Mouse (Mus musculus) c-Kit-positive CD71-negative TER-119-negative erythroid progenitor cells, embryonic 14.5 days (primary cell): ENCODE results near the gene Sema5a.
A peak's percentile ranks its signal among the peaks of the same experiment; 100 is the strongest.
"Not testable (repeated sequence)": the region's sequence is repeated elsewhere in the genome, so short reads cannot be mapped to it uniquely, and the experiment has no call there.

Source experiments
- DNase-seq: peaks from one replicate; pipeline ENCODE4 v3.0.0-alpha.2; 2013; ENCODE audit warnings: low read depth

Sema5a gene

DNA sequence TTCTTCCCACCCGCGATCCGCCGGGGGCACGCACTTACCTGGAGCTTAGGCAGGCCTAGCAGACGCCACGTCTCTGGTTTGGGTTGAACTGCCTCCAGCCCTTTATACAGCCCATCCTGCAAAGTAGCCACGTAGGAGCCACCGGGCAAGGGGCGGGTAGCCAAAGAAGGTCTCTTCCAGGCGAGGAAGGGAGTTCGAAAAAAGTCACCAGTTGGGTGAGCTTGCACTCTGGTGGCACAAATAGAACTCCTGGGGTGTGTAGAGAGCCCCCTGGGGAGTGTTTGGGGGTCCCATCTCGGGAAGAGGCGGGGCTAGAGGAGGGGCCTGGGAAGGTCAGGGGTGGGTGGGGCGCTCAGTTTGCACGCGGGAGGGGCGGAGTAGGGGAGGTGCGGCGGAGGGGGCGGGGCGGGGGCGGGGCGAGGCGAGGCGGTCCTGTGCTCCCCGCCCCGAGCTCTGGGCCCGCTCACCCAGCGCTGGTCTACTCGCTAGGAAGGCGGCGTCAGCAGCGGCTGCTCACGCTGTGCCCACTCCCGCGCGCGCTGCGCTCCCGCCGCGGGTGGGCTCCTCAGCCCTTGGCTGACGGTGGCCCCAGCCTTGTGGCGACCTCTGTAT, at the start of gene Sema5a:
TSS of gene Sema5a (plus strand) at position 467 of the 612 bp plus-strand sequence.
- DNase-seq: peak; percentile 24

DNA sequence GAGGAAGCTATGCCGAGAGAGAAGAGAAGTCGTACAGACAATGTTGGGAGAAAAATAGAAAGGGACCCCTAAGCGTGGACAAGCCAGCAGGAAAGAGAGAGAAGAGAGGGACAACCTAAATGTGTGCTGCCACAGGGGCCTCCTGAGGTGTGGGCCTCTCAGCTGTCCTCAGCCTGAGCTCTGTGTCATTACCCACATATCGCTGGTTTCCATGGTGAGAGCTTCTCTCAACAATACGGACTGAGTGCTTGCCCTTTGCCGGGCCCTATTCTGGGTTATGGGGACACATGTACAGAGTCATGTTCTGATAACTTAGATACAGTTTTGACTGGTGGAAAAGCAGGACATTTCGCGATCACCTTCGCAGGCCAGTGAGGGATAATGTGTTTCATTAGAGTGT, 46.5 kb upstream of the Sema5a start:
- no peak for DNase-seq

DNA sequence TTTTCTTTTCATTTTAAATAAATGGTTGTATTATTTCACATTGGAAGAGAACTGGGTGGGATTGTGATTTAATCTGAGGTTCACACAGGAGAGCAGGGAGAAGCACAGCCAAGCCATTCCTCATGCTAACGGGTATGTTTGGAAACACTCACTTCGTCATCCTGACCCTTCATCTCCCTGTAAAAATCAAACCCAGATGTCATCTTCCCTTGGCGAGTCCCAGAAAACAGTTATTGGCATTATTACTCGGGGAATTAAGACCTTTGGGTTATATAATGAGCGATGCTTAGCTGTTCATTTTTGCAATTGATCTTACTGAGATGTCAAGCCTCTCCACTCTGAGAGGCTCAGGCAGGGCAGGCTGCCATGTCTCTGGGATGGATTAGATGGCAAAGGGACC, 46.0 kb upstream of the Sema5a start:
- DNase-seq: no peak

DNA sequence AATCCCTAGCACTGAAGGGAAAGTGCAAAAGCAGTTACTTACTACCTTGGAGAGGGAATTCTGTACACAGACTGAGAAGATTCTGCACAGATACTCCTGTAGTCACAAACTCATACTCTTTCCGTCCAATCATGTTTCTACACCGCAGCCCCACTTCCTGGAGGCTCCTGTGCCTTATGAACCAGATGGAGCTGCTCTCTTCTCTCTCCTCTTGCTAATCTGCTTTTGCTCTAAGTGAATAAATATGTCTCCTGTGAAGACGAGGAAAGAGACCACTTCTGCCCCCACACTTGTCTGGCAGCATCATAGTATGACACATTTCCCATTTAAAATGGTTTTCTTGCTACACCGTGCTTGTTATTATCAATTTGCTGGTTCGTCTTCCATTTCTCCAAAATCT, 41.4 kb upstream of the Sema5a start:
- DNase-seq: no peak

DNA sequence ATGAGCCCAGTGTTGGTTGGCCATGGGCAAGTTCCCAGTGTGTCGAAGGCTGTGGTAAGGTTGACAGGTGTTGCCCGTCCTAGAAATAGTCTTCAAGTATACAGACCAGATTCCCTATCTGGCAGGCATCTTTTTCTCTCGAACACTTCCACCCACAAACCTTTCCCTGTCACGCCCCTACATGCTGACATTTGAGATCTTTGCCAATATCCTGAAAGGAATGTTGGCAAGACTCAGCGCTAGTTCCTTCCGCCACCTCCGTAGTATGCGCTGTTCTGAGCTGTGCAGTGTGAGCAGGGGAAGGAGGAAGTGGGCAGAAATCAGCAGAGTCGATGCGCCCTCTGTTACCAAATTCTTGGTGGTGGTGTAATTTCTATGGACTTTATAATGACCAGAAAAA, 39.7 kb upstream of the Sema5a start:
- no peak for DNase-seq

DNA sequence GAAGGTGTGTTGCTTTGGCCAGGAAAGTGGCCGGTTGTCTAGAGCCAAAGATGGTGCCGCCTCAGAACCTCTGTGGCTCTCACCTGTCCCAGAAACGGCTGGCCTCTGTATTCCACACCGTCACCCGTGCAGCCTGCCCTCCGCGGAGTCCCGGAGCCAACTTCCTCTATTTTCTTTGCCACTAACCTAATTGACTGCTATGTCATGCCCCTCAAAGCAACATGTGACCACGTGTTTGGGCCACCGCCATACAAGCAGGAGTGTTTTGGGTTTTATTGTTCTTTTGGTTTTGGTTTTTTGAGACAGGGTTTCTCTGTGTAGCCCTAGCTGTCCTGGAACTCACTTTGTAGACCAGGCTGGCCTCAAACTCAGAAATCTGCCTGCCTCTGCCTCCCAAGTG, 29.9 kb upstream of the Sema5a start:
- DNase-seq: not testable (repeated sequence)

DNA sequence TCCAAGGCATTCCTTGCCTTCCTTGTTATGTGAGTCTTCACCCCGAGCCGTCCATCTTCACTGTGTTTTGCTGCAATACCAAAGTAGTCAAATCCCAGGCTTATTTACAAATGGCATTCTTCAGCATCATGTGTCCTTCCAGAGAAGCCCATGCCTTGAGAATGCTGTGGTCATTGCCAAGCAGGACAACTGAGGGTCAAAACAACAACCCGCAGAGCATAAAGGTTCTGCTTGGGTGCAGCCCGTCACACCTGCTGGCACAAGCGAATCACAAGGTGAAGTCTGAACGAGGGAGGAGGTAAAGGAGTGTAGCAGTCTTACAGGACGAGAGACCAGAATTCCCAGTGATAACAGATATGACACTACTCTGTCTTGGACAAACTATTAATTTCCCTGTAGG, 21.6 kb upstream of the Sema5a start:
- no peak for DNase-seq

DNA sequence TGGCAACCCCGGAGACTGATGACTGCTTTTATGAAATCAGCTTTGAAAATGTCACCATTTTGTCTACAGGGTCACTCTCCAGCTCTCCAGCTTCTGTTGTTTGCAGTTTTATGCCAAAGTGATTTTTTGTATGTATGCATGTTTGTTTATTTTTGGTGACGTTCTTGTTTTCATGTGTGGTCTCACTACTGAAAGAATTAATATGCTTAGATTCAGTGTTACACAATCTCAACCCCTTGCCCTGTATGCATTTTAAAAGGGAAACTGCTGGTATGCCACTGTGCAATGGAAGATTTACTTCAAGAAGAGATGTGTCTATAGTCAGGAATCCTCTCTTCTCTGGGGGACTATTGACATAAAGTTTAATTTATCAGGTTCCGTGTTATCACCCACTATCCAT, 19.2 kb upstream of the Sema5a start:
- DNase-seq: no peak

DNA sequence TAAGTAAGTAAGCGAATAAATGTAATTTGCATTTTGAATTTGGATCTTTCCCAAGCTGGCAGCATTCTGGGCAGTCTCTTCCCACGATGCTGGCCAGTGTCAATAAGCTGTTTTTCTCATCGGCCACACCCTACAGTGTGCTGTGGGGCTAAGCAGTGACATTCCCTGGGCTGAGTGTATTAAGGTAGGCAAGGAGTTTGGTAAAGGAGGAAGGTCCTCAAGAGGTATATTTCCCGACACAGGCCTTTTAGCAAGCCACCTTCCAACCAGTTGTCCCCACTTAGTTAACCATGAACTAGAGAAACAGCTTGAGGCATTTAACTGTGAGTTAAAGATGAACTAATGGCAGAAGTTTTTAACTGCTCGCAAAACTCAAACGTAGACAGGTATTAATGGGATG, 18.2 kb upstream of the Sema5a start:
- DNase-seq: no peak

DNA sequence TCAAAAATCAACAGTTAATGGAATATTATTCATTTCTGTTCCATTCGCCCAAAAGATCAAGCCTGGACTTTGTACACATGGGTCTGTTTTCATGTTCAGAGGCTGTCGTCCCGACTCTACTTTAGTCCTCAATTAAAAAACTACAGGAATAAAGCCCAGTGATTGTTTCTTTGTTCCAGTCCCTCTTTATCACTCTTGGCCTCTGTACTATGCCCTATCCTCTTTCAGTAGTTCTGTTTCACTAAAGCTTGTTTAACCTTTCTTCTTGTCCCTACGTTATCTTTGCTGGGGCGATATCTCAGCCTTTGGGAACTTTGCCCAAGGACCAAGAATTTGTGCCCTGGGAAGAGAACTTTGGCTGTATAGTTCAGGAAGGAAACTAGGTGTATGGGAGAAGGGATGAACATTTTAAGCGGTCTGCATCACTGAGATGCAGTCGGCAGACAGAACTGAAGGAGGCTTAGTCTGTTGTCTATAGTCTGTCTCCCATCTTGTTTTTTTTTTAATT, 17.7 kb upstream of the Sema5a start:
- DNase-seq: no peak

DNA sequence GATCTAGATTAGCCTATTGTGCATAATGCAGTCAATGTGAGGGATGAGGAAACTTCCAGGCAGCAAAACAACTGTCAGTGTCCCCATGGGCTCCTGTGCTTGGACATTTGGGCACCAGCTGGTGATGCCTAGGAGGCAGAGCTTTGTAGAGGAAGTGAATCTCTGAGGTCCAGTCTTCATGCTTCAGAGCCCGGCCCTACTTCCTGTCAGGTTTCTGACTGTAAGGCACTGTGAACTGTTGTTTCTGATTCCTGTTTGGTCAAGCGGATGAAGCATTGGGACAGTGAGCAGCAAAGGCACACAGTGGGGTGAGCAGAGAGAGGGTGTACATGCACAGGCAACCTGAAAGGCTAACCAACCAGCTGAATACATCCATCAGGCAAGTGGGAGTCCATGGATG, 14.5 kb upstream of the Sema5a start:
- no peak for DNase-seq

DNA sequence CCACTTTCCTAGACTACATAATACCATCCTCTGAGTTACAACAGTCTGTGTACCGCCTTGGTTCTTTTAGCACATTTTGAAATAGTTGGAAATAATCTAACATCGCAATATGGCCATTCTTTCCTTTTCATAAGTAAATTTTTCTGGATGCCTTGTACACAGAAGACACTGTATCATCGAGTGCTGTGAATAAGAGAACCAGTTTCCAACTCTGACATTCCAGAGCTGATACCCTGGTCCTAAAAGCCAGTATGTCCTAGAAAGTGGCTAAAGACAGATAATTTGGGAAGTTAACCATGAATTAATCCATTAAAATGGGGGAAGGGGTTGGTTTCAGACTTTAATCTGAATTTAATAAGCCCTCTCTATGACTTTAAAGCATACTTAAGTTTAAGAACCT, 12.4 kb upstream of the Sema5a start:
- DNase-seq: no peak

DNA sequence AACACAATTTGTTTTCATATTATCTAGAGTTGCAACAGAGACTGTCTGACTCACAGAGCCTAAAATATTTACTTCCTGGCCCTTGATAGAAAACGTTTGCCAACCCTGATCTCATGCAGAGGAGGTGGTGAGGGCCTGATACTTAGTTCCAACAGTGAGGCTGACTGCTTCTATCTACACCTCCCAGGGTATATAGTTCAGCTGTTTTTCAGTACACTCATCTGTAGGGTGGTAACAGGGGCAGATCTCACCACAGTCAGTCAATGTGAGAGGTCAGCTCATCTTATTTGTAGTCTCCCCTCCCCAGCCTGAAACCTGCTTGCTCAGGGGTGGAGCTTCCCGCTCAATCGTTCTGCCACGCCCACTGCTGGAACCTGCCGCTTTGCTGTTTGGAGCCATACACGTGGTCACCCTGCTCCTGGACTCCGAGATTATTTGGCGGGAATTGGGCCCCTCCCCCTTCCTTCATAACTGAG, 11.9 kb upstream of the Sema5a start:
- DNase-seq: not testable (repeated sequence)

DNA sequence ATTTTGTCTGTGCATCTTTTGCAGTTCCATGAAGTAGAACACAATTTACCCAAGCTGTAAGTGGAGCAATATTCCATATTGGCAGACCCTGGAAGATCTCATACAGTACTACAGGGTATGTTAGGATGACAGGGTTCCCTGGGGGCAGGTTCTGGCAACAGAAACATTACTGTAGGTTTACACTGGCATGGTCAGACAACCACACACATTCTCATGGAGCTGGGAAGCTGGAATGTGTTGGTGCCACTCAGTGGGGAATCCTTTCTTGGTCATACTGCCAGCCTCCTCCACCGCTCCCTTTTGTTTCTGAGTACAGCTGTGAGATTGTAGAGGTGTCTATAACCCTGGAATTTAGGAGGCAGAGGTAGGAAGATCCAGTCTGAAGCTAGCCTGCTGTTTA, 11.2 kb upstream of the Sema5a start:
- no peak for DNase-seq

DNA sequence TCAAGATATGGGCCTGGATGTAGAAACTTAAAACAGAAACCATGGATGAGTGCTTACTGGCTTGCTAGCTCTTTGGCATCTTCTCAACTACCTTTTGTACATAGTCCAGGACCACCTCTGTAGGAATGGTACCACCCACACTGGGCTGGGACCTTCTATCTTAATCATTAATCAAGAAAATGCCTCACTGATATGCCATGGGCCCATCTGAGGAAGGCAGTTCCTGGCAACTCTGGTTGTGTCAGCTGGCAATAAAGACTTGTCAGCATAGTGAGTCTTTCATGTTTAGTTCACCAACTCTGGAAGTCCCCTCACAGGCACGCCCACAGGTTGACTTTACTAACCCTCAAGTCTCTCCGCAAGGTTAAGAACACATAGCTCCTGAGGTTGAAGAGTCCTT, 5.5 kb upstream of the Sema5a start:
- DNase-seq: no peak

DNA sequence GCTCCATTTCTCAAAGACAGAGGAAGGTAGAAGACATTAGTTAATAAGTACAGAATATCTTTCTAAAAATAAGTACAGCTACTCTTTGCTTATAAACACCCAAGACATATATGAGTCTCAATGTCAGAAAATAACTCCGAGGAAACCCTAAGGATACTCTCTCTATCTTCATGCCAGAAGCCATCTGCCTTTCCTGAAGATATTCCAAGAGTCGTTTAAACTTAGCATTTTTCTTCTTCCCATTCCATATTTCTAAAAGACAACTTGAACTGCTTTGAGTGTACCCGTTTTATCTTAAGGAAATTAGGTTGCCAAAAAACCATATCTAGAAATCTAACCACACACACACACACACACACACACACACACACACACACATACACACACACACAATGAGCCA, 4.5 kb upstream of the Sema5a start:
- DNase-seq: no peak

DNA sequence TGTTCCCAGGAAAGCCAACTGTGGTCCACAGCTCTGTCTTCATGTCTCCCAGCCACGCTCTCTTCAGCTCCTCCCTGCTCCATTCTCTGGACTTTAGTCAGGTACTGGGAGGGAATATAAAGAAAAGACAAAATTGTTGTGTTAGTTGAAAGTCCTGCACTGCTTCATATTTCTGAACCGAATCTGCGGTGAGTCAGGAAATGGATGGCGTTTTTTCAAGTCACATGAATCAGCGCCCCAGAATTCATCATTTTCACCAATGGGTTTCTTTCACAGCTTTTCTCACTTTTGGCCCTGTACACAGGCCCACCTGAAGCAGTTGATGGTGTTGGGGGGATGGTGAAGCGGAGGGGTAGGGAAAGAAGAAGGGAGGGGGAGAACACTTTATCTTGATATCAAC, 2.9 kb upstream of the Sema5a start:
- no peak for DNase-seq

DNA sequence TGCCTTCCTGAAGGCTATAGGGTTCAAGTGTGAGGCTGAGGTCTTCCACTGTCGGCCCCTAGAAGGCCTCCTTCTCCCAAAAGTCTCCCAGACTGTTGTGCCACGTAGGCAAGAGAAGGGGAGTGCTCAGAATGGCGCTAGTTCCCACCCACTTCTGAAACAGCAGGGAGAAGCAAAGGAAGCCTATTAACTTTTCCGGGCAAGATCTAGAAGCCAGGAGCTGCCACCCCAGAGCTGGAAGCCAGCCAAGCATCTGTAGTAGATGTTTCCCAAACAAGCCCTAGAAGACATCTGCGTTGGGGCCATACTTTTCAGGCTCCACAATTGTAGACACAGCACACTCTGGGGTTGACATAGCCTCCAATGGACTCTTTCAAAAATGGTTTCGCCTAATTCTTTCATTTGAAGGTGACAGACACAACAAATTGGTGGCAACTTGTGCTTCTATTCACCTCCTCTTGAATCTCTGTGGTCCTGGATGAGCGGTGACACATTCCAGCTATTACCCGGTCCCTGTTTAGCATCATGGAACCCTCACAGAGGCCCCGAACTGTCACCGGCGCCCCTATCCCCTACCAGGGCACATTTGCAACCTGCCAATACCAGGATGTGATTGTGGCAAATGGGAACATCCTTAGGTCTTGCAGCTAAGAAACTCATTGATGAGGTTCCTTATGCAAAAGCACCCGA, 1.4 kb upstream of the Sema5a start:
- DNase-seq: no peak

DNA sequence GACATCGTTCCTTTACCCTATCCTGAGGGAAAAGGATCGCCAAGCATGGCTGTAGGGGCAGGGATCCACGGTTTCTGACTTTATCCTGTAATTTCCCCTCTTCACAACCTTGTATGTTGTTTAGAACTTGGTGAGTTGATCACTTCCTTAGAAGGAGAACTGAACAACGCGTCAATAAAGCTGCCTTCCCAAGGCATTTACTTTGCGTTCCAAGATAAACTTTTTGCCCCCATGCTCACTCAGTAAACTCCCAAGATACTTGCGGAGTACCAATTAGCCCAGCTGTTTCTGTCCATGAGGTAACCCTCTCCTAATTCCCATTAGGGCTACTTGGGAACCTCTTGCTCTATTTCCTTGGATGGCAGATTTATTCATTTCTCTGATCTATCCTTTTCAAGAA, 786 bp upstream of the Sema5a start:
- no peak for DNase-seq

DNA sequence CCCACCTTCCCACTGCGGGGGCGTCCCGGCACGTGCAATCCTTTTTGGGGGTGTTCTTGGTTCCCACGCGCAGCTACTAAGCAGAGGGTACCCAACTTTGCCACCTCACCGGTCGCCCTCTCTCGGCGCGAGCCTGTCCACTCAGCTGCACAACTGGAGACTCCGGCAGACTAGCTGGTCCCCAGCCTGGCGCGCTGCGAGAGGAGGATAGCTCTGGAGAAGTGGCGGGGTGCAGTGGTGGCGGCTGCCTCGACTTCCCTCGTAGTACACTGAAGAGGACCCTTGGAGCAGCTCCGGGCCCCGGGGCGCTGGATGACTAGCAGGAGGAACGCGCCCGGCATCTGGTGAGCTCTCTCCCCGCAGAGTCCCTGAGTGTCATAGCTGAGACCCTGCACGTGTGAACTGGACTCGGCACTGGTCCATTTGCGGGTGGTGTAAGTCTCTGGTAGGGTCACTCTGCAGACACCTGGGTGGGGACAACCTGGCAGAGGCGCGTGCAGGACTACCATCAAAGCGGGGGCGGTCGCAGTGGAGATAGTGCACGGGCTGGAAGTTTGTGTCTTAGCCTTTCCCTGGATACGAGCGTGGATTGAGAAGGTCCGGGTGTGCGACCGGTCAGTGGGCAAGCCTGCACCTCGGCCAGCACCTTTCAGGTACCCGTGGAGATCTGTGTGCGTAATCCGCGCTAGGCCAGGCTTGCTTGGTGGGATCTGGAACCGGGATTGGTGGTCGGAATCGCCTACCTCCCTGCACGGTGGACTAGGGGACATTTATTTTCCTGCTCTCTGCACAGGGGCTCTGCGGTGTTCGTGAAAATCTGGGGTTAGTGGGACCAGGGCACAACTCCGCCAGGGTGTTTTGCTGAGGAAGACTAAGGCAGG, 586 bp downstream of the Sema5a start:
- no peak for DNase-seq

DNA sequence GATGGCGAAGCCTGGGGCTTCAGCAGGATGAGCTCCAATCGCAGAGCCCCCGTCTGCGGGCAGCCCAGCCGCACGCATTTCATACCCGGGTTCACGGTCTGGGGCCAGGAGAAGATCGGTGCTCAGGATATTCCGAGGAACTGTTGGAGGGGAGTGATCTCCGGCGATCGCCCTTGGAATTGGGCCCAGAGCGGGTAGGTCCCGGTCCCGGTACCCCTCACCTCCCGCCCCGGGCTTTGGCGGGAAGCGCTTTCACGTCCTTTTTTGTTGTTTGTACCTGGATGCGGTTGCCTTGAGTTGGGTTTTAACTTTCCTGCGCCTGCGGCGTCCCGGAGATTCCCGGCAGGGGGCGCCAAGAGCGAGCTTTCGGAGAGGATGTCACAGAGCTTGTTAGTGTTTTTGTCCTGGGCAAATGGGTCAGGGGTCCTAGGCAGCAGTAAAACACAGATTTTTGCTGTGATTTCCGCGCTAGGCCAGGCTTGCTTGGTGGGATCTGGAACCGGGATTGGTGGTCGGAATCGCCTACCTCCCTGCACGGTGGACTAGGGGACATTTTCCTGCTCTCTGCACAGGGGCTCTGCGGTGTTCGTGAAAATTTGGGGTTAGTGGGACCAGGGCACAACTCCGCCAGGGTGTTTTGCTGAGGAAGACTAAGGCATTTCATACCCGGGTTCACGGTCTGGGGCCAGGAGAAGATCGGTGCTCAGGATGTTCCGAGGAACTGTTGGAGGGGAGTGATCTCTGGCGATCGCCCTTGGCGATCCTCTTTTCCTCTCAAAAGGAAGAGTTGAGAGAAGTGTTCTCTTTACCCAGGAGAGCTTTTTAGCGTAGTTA, 1.4 kb downstream of the Sema5a start:
- DNase-seq: peak; percentile 46

DNA sequence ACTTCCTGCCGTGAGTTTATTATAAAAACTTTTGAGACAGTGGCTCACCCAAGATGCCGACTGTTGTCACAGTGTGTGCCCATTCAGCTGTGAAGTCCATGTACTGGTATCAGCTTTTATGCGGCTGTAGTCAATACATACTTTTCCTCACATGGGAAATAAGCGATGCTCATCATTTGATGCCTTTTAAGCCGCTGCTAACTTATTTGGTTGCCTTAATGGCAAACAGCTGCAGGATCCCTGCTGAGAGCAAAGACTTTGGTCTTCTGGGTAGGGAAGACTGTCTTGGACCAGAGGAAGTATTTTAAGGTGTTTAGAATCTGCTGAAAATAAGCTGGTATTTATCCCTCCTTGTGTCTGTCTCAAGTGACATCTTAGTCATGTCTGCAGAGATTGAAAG, 2.7 kb downstream of the Sema5a start:
- no peak for DNase-seq
